Mouse (Mus musculus): ENCODE data around the gene Zfp719. TPM values are rescaled to one million over a fixed set of nuclear protein-coding genes. Genes with fewer than 3 reads are reported as not detected.

The Zfp719 gene
- 2.9 and 4.4 TPM in 2 replicates for polyA plus RNA-seq (2012; ENCODE audit: insufficient read depth, insufficient read length, missing spikeins)

DNA sequence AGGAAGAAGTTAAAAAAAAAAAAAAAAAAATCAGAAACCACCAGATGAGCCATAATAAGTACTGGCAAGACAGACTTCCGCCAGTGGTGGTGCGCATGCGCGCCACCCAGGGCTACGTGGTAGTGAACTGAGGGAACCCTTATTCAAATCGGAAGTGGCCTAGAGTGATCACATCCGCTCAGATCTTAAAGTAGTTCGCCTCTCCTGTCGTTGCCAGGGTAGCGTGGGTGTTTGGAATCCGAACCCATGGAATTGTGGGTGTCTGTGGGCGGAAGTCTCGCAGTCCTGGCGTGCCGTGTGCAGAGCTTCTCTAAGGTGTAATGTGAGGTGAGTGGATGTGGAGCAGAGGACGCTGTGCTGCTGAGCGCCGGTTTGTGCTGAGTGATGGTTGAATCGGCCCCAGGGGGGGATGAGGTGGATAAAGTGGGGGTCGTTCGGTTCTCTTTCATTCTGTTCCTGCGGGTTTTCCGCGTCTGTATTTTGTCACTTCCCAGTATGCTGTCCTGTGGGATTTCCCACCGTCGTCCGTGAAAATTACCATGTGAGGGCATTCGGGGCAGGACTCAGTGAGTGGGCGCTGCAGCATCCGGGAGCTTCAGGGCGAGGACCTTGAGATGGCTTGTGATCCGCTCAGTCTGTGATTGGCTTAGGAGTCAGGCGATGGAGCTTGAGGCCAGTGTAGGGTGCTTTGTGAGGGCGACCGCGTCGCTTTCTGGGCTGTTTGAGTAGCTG, at the start of gene Zfp719:
Gene Zfp719, plus strand, starts transcription at position 171 of the 732 bp plus-strand sequence.
- H3K4me1 ChIP-seq (ENCODE audit: control insufficient read depth, insufficient read depth, insufficient read length, low read length) = peaks cover 4% of the 10 kb centered on the region
- peak within 1 kb of the TSS; percentile 75 for H3K27ac ChIP-seq (replicated peaks; ENCODE audit: low read depth, low read length)
- H3K4me3 ChIP-seq (ENCODE audit: insufficient read depth, low read depth, low read length) = peak within 1 kb of the TSS; percentile 80

DNA sequence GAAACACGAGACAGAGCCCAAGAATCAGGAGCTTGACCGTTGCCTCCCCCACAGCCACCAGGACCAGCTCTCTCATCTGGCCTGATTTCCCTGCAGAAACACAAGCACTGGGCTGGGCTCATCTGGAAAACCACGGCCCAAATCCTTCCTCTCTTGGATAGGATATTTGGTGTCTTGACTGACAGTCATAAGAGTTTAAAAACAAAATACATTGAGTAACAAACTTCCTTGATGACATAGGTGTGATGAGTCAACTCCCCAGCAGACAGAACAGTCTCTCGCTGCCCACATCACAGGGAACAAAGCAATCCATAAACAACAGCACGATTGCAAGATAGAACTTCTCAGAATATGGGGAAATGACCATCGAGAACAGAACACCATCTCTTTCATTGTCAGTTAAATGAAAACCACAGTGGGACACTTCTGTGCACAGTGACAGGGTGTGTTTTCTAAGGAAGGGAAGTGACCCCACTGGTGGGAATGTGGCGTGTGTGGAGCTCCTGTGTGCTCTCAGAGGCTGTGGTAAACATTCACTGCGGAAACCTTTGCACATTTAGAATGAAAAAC, 49.1 kb upstream of the Zfp719 start:
- Histone ChIP-seq H3K4me3 (ENCODE audit: insufficient read depth, low read depth, low read length) (no peak overlapping the region), H3K4me1 (ENCODE audit: control insufficient read depth, insufficient read depth, insufficient read length, low read length) (no peaks in the 10 kb centered on the region), H3K27ac (replicated peaks; ENCODE audit: low read depth, low read length) (no peak overlapping the region)

DNA sequence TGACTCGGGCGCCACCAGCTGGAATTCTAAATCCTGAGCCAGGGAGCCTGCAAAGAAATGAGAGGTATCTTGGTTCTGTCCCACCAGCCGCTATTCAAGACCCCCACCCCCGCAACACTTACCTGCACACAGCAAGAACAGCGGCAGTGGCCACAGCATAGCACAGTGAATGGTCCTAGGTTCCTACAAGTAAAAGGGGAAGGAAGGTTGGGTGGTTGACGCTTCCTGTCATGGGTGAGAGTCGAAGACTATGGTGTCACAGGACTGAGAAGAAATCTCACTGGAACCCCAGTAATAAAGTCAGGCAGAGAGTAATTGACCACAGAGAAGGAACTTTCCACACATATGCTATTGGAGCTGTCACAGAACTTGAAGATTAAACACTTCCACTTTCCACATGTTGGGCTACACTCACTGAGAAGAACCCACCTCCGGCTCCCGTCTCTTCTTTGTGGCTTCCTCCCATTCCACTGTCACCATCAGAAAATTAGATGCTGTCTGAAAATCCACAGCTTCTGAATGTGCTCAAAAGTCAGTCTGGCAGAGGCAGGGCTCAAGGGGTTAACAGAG, 46.4 kb upstream of the Zfp719 start:
- Histone ChIP-seq H3K27ac (replicated peaks; ENCODE audit: low read depth, low read length) (peak overlapping the region; percentile 40; the same call in 1 of the 2 replicates), H3K4me1 (ENCODE audit: control insufficient read depth, insufficient read depth, insufficient read length, low read length) (no peaks in the 10 kb centered on the region), H3K4me3 (ENCODE audit: insufficient read depth, low read depth, low read length) (peak overlapping the region; percentile 33)

DNA sequence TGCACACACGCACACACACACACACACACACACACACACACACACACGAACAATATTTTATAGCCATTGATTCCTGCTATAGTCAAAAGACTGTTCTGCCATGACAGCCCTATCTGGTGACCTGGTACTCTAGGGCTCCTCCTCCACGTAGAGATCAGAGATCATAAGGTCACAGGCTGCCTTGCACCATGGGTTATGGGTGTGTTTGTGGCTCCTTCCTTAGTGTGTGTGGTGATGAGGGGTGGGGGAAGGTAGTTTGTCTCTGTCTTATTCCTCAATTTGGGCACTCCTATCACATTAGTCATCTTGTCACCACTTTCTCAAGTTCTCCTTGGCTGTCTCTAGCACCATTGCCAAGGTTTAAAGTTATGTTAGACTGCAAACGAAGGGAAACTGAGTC, 40.9 kb upstream of the Zfp719 start:
- Histone ChIP-seq H3K4me1 (ENCODE audit: control insufficient read depth, insufficient read depth, insufficient read length, low read length) (no peaks in the 10 kb centered on the region), H3K27ac (replicated peaks; ENCODE audit: low read depth, low read length) (no peak overlapping the region), H3K4me3 (ENCODE audit: insufficient read depth, low read depth, low read length) (no peak overlapping the region)

- peak within 1 kb of the TSS; percentile 45; the same call in 1 of the 2 replicates for H3K27ac ChIP-seq (replicated peaks; ENCODE audit: low read depth, low read length)
- no peak within 1 kb of the TSS for H3K4me3 ChIP-seq (ENCODE audit: insufficient read depth, low read depth, low read length)
- no peaks in the 10 kb centered on the region for H3K4me1 ChIP-seq (ENCODE audit: control insufficient read depth, insufficient read depth, insufficient read length, low read length)
Observed at GRCm38 (mm10) chr7:43544225-43544977, 35.0 kb upstream of the Zfp719 start, which contains the start of gene Cd33. TSS of gene Cd33 (minus strand) at chr7:43544428.

DNA sequence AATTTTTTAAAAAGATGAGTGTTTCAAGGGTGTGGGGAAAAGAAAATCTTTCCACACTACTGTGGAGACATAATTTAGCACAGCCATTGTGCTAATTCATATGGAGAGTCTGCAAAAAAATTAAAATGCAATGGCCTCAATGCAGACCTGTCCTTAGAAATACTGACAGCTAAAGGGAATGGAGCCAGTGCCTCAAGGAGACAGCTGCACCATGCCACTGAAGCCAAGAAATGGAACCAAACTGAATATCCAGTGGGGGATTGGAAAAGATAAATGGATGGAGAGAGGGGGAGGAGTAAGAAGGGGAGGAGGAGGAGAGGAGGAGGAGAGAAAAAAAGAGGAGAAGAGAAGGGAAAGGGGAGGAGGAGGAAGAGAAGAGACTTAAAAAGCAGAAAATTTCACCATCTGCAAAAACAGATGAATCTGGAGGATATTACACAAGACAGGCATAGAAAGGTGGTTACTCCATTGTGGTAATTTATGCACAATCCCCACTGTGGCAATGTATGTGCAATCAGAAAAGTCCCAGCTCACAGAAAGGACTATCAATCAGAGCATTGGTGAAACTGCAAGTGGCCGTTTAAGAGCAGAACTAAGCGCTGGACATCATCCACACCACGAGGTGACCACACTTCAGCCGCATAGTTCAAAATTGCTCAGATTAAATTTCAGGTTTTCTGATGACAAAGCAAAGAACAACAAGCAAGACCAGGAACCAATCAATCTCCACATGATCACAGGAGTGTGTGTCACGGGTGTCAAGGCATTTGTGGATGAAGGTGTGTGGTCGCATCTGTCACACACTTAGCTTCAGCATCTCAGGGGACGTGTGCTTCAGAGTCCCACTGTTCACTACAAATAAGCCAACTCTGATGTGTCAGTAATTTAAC, 33.5 kb upstream of the Zfp719 start:
- Histone ChIP-seq H3K4me1 (ENCODE audit: control insufficient read depth, insufficient read depth, insufficient read length, low read length) (no peaks in the 10 kb centered on the region), H3K4me3 (ENCODE audit: insufficient read depth, low read depth, low read length) (no peak overlapping the region)

GRCm38 (mm10) chr7:43547666-43548065, 31.7 kb upstream of the Zfp719 start:
- H3K4me1 ChIP-seq (ENCODE audit: control insufficient read depth, insufficient read depth, insufficient read length, low read length) = no peaks in the 10 kb centered on the region
- no peak overlapping the region for H3K4me3 ChIP-seq (ENCODE audit: insufficient read depth, low read depth, low read length)
- no peak overlapping the region for H3K27ac ChIP-seq (replicated peaks; ENCODE audit: low read depth, low read length)

More for the DNA sequence above, 33.5 kb upstream of the Zfp719 start:
- H3K27ac ChIP-seq (replicated peaks; ENCODE audit: low read depth, low read length) = no peak overlapping the region

DNA sequence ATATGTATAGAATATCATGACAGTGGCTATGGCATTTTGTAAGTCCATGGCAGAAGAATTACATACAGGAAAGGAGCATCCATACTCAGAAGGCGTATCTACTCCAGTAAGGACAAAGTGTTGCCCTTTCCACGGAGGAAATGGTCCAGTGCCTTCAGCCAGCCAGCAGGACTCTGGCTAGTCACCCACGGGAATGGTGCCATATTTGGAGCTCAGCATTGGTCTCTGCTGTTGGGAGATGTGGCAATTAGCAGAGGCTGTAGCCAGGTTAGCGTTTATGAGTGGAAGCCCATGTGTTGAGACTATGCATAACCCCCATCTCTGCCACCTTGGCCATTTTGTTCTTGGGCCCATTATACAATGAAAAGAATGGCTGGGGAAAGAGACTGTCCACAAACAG, 31.2 kb upstream of the Zfp719 start:
- Histone ChIP-seq H3K4me3 (ENCODE audit: insufficient read depth, low read depth, low read length) (no peak overlapping the region), H3K4me1 (ENCODE audit: control insufficient read depth, insufficient read depth, insufficient read length, low read length) (no peaks in the 10 kb centered on the region), H3K27ac (replicated peaks; ENCODE audit: low read depth, low read length) (no peak overlapping the region)

DNA sequence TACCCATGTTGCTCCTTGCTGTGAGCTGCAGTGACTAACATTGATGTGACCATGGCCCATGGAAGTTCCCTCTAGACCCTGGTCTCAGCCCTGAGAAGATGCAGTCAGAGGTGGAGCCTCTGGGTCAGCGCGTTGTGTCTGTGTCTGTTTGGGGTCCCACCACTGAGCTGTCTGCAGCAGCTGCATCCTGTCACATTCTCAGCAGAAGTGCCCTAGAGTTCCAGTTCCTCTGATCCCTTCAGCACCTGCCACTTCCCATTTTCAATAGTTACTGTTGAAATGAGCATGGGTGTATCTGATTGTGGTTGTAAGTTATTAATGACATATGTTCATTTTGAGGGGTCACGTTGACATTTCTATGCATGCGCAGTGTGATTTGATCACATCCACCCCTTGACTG, 26.3 kb upstream of the Zfp719 start:
- H3K4me3 ChIP-seq (ENCODE audit: insufficient read depth, low read depth, low read length) = no peak overlapping the region
- peaks cover 3% of the 10 kb centered on the region; the same call in 1 of the 2 replicates for H3K4me1 ChIP-seq (ENCODE audit: control insufficient read depth, insufficient read depth, insufficient read length, low read length)
- H3K27ac ChIP-seq (replicated peaks; ENCODE audit: low read depth, low read length) = 0 out of 2 replicates have a peak overlapping the region, but pooled peaks have one; percentile 14

DNA sequence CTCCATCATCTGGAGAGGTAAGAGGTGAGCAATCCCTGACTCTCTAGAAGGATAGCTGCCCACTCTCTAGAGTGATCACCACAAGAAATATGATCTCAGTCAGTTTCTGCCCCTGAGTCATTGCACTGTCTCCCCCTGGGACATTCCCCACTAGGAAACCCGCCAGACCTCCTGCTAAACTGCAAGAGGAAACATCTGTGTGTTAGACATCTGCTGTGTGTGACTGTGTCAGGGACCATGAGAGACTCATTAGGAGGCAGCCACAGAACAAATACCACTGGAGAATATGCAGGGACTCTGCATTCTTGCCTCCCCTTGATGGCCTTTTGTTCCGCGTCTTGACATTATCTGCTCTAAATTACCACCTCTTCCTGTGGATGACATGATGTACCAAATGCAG, 24.9 kb upstream of the Zfp719 start:
- H3K4me1 ChIP-seq (ENCODE audit: control insufficient read depth, insufficient read depth, insufficient read length, low read length) = peaks cover 3% of the 10 kb centered on the region; the same call in 1 of the 2 replicates
- H3K4me3 ChIP-seq (ENCODE audit: insufficient read depth, low read depth, low read length) = no peak overlapping the region
- H3K27ac ChIP-seq (replicated peaks; ENCODE audit: low read depth, low read length) = peak overlapping the region; percentile 28

GRCm38 (mm10) chr7:43555351-43555750, 24.1 kb upstream of the Zfp719 start:
- Histone ChIP-seq H3K27ac (replicated peaks; ENCODE audit: low read depth, low read length) (no peak overlapping the region), H3K4me1 (ENCODE audit: control insufficient read depth, insufficient read depth, insufficient read length, low read length) (peaks cover 3% of the 10 kb centered on the region; the same call in 1 of the 2 replicates), H3K4me3 (ENCODE audit: insufficient read depth, low read depth, low read length) (no peak overlapping the region)

DNA sequence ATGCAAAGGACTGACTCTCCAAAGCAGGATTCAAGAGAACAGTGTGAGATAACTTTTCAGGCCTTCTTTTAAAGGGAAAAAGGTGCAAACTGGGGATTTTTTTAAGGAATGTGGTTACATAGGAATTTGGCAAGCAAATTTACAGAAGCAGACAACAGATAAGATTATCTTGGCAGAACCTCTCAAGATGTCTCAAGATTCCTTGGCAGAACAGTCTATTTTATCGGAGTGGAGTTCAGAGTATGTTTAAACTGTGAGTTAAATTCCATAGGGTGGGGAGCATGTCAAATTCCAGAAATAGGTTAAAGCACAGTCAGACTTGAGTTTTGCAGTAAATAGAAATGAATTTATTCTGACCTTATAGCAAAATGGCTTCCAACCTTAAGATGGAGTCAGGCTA, 22.5 kb upstream of the Zfp719 start:
- Histone ChIP-seq H3K27ac (replicated peaks; ENCODE audit: low read depth, low read length) (no peak overlapping the region), H3K4me1 (ENCODE audit: control insufficient read depth, insufficient read depth, insufficient read length, low read length) (peaks cover 3% of the 10 kb centered on the region; the same call in 1 of the 2 replicates), H3K4me3 (ENCODE audit: insufficient read depth, low read depth, low read length) (no peak overlapping the region)

DNA sequence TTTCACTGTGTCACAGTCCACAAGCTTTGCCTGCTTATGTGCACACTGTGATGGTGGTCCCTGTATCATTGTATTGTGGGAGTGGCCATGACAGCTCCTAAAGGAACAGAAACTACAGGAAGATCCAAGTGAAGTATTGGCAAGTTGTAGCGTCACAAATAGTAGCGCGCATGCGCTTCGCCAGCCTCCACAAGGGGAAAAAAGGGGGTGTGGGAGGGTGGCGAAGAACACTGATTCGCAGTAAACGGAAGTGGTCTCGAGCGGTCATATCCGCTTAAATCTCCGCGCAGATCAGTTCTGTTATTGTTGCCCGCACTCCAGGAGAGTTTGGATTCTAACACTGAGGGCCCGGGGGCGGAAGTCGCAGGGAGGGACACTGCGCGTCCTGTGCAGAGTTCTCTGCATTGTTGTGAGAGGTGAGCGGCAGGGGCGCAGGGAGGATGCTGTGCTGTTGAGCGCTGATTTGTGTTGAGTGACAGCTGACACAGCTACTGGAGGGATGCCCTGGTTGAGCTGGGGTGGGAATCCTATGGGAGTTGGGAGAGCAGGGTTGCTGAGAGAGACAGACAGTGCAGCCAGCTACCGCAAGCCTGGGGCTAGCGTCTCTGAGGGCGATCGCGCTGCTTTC, 17.3 kb upstream of the Zfp719 start, which contains the start of gene Zfp658:
Gene Zfp658, plus strand, starts transcription at position 251 of the 628 bp plus-strand sequence.
- Histone ChIP-seq H3K27ac (replicated peaks; ENCODE audit: low read depth, low read length) (peak within 1 kb of the TSS; percentile 62), H3K4me1 (ENCODE audit: control insufficient read depth, insufficient read depth, insufficient read length, low read length) (0 out of 2 replicates have a peak, but pooled peaks cover 6% of the 10 kb centered on the region), H3K4me3 (ENCODE audit: insufficient read depth, low read depth, low read length) (peak within 1 kb of the TSS; percentile 83)

- Histone ChIP-seq H3K4me3 (ENCODE audit: insufficient read depth, low read depth, low read length) (peak overlapping the region; percentile 83), H3K27ac (replicated peaks; ENCODE audit: low read depth, low read length) (peak overlapping the region; percentile 62), H3K4me1 (ENCODE audit: control insufficient read depth, insufficient read depth, insufficient read length, low read length) (0 out of 2 replicates have a peak, but pooled peaks cover 6% of the 10 kb centered on the region)
Observed at GRCm38 (mm10) chr7:43562651-43563070, 16.7 kb upstream of the Zfp719 start.
